Mouse (Mus musculus) CH12.LX (cell line): Measurements from ENCODE around the gene Fbxl15. TPM values are rescaled to one million over a fixed set of nuclear protein-coding genes. Genes with fewer than 3 reads are reported as not detected.

Experiments used
- DNase-seq: peaks from one replicate; pipeline ENCODE4 v3.0.0-alpha.2; 2013; ENCODE audit errors: extremely low read depth
- H3K27ac ChIP-seq: 2 replicates; pipeline ENCODE4 v1.5.1; 2012; ENCODE audit warnings: low read depth, mild to moderate bottlenecking, control low read depth, moderate library complexity; ENCODE audit not compliant: insufficient read depth
- H3K27me3 ChIP-seq: replicated peaks from 2 replicates; pipeline ENCODE3; 2012; ENCODE audit warnings: inconsistent platforms
- H3K36me3 ChIP-seq, 2 experiments: replicated peaks in 1 of 2; 2 replicates each; pipeline versions ENCODE3 to v1.6.1; 2012; ENCODE audit warnings: inconsistent platforms in 1 of 2, low read length in 1 of 2, mild to moderate bottlenecking in 1 of 2, mixed read lengths in 1 of 2, moderate library complexity in 1 of 2; ENCODE audit not compliant: control insufficient read depth in 1 of 2, insufficient read depth in 1 of 2
- H3K4me1 ChIP-seq, 2 experiments: 2 replicates each; pipeline ENCODE4 v1.6.1; 2012; ENCODE audit warnings: inconsistent platforms in 1 of 2, moderate library complexity in 1 of 2; ENCODE audit not compliant: insufficient read depth in 2 of 2, control insufficient read depth in 1 of 2
- H3K4me2 ChIP-seq: 2 replicates; pipeline ENCODE4 v1.6.1; 2012; ENCODE audit warnings: low read depth, mild to moderate bottlenecking, control low read depth; ENCODE audit not compliant: poor library complexity, insufficient read depth, severe bottlenecking
- H3K4me3 ChIP-seq, 3 experiments: fragments of 150-350 bp in 1 of 3; sonication (generic) in 1 of 3; replicated peaks in 1 of 3; 2 replicates each; pipeline versions ENCODE3 to v1.5.1; 2011 to 2012; ENCODE audit warnings: low read depth in 2 of 3, low read length in 2 of 3, mild to moderate bottlenecking in 2 of 3, moderate library complexity in 2 of 3, control low read depth in 1 of 3, improper control_type of control experiment in 1 of 3, inconsistent platforms in 1 of 3, mixed read lengths in 1 of 3; ENCODE audit not compliant: poor library complexity in 1 of 3
- H3K79me2 ChIP-seq: replicated peaks from 2 replicates; pipeline ENCODE4 v1.6.1; 2012; ENCODE audit warnings: mild to moderate bottlenecking, moderate library complexity; ENCODE audit not compliant: control insufficient read depth, poor library complexity, insufficient read depth, severe bottlenecking; ENCODE audit errors: extremely low read depth
- H3K9ac ChIP-seq: 2 replicates; pipeline ENCODE4 v1.6.1; 2012; ENCODE audit warnings: low read depth, mild to moderate bottlenecking, control low read depth, moderate library complexity; ENCODE audit not compliant: insufficient read depth
- H3K9me3 ChIP-seq: replicated peaks from 2 replicates; pipeline ENCODE3; 2012; ENCODE audit warnings: low read length, inconsistent platforms, mixed read lengths
- CTCF ChIP-seq, 2 experiments: IDR thresholded peaks in 1 of 2; conservative IDR thresholded peaks in 1 of 2; 2 replicates each; pipeline ENCODE4 v1.5.1; 2011 to 2012; ENCODE audit warnings: low read depth in 2 of 2, low read length in 2 of 2, improper control_type of control experiment in 1 of 2, inconsistent platforms in 1 of 2, mild to moderate bottlenecking in 1 of 2, moderate library complexity in 1 of 2
- ELF1 ChIP-seq: IDR thresholded peaks from 2 replicates; pipeline ENCODE4 v1.6.1; 2014; ENCODE audit warnings: low read depth, mild to moderate bottlenecking, inconsistent platforms, low read length, improper control_type of control experiment
- EP300 ChIP-seq: IDR thresholded peaks from 2 replicates; pipeline ENCODE4 v1.6.1; 2011; ENCODE audit warnings: low read length, improper control_type of control experiment
- ETS1 ChIP-seq: conservative IDR thresholded peaks from 2 replicates; pipeline ENCODE4 v1.6.1; 2012; ENCODE audit warnings: low read depth, mild to moderate bottlenecking, inconsistent platforms, low read length, improper control_type of control experiment, moderate library complexity
- HCFC1 ChIP-seq: IDR thresholded peaks from 2 replicates; pipeline ENCODE4 v1.6.1; 2012; ENCODE audit warnings: low read depth, mild to moderate bottlenecking, inconsistent platforms, low read length, improper control_type of control experiment
- IRF4 ChIP-seq: IDR thresholded peaks from 2 replicates; pipeline ENCODE4 v1.6.1; 2014; ENCODE audit warnings: low read depth, mild to moderate bottlenecking, inconsistent platforms, low read length, improper control_type of control experiment
- JUND ChIP-seq: conservative IDR thresholded peaks from 2 replicates; pipeline ENCODE4 v1.6.1; 2011; ENCODE audit warnings: low read depth, low read length, improper control_type of control experiment
- KAT2A ChIP-seq: IDR thresholded peaks from 2 replicates; pipeline ENCODE4 v1.6.1; 2012; ENCODE audit warnings: low read length, improper control_type of control experiment, inconsistent platforms; ENCODE audit not compliant: insufficient replicate concordance
- MAX ChIP-seq: IDR thresholded peaks from 2 replicates; pipeline ENCODE4 v1.6.1; 2011; ENCODE audit warnings: low read length, improper control_type of control experiment
- MAZ ChIP-seq: IDR thresholded peaks from 2 replicates; pipeline ENCODE4 v1.6.1; 2012; ENCODE audit warnings: low read depth, mild to moderate bottlenecking, inconsistent platforms, low read length, improper control_type of control experiment, moderate library complexity
- MEF2A ChIP-seq: IDR thresholded peaks from 2 replicates; pipeline ENCODE4 v1.6.1; 2014; ENCODE audit warnings: low read depth, mild to moderate bottlenecking, inconsistent platforms, low read length, improper control_type of control experiment, borderline replicate concordance
- MXI1 ChIP-seq: IDR thresholded peaks from 2 replicates; pipeline ENCODE4 v1.6.1; 2011; ENCODE audit warnings: mild to moderate bottlenecking, low read depth, low read length, improper control_type of control experiment
- NELFE ChIP-seq: IDR thresholded peaks from 2 replicates; pipeline ENCODE4 v1.6.1; 2011; ENCODE audit warnings: low read depth, low read length, improper control_type of control experiment
- NRF1 ChIP-seq: IDR thresholded peaks from 2 replicates; pipeline ENCODE4 v1.6.1; 2014; ENCODE audit warnings: low read depth, mild to moderate bottlenecking, inconsistent platforms, low read length, improper control_type of control experiment, moderate library complexity
- POLR2A ChIP-seq: IDR thresholded peaks from 2 replicates; pipeline ENCODE4 v1.6.1; 2011; ENCODE audit warnings: low read depth, mild to moderate bottlenecking, improper control_type of control experiment, low read length
- POLR2AphosphoS2 ChIP-seq: IDR thresholded peaks from 2 replicates; pipeline ENCODE4 v1.6.1; 2011; ENCODE audit warnings: low read depth, low read length, improper control_type of control experiment
- RCOR1 ChIP-seq: conservative IDR thresholded peaks from 2 replicates; pipeline ENCODE4 v1.6.1; 2012; ENCODE audit warnings: low read depth, mild to moderate bottlenecking, inconsistent platforms, low read length, improper control_type of control experiment
- SIN3A ChIP-seq: IDR thresholded peaks from 2 replicates; pipeline ENCODE4 v1.6.1; 2012; ENCODE audit warnings: low read length, improper control_type of control experiment, inconsistent platforms
- SMC3 ChIP-seq: IDR thresholded peaks from 2 replicates; pipeline ENCODE4 v1.6.1; 2011; ENCODE audit warnings: low read depth, low read length, improper control_type of control experiment
- TBP ChIP-seq: conservative IDR thresholded peaks from 2 replicates; pipeline ENCODE4 v1.6.1; 2011; ENCODE audit warnings: low read depth, low read length, improper control_type of control experiment
- TCF12 ChIP-seq: IDR thresholded peaks from 2 replicates; pipeline ENCODE4 v1.6.1; 2014; ENCODE audit warnings: low read depth, mild to moderate bottlenecking, inconsistent platforms, low read length, improper control_type of control experiment
- UBTF ChIP-seq: IDR thresholded peaks from 2 replicates; pipeline ENCODE4 v1.6.1; 2012; ENCODE audit warnings: low read depth, mild to moderate bottlenecking, inconsistent platforms, low read length, improper control_type of control experiment, moderate library complexity
- ZKSCAN1 ChIP-seq: IDR thresholded peaks from 2 replicates; pipeline ENCODE4 v1.6.1; 2012; ENCODE audit warnings: low read depth, inconsistent platforms, low read length, improper control_type of control experiment, borderline replicate concordance
- ZMIZ1 ChIP-seq: IDR thresholded peaks from 2 replicates; pipeline ENCODE4 v1.6.1; 2012; ENCODE audit warnings: low read depth, mild to moderate bottlenecking, inconsistent platforms, low read length, improper control_type of control experiment
- dilution Hi-C: fragments of 300-500 bp; cut with MboI; formaldehyde crosslinking; loops from 2 replicates; pipeline ENCODE4 v1.14.3; 2020; ENCODE audit warnings: low sequenced_read_pairs; ENCODE audit not compliant: extremely low pct_unique_long_range_greater_than_20kb, extremely low pct_ligation_motif_present
- in situ Hi-C: fragments of 300-500 bp; cut with MboI; formaldehyde crosslinking; loops from 3 replicates; pipeline ENCODE4 v1.14.3; 2019; ENCODE audit warnings: low sequenced_read_pairs, low pct_ligation_motif_present, low pct_unique_long_range_greater_than_20kb, mixed read lengths
- polyA plus RNA-seq: library from polyadenylated mRNA; unstranded; fragments of >175 nt; gene quantifications from 2 replicates; pipeline ENCODE4 v1.2.1, GENCODE M21; 2012; ENCODE audit warnings: low read depth; ENCODE audit not compliant: insufficient read length
- total RNA-seq, 2 experiments: library from RNA; depleted of rRNA; stranded (reverse); fragments of 300-350 nt in 1 of 2; fragments of >200 nt in 1 of 2; gene quantifications; 2 replicates each; pipeline ENCODE4 v1.2.3; 2012 to 2014

Fbxl15 gene
- total and polyA plus RNA-seq, 3 experiments, result 7.6 to 9.9 (median 9.4) TPM

DNA sequence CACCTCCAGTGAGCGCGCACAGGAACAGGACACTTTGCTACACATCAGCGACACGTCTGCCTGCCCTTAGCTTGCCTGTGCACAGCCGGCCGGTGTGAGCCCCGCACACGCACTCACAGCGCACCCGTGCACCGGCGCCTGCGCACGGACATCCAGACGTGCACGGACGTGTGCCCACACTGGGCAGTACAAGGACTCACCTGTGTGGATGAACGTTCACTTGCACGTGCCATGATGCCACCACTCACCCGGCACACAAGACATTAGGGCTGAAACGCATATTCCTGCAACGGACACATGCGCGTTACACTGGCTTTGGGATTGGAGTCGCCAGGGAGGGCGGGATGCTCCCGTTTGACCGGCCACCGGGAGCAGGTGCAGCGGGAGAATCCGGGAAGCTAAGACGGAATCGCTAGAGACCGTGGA, 23.1 kb upstream of the Fbxl15 start (continued):
- no peak for TF ChIP-seq EP300
- peak; percentile 81 for TF ChIP-seq MAX
- TF ChIP-seq ZKSCAN1, result no peak

GRCm38 (mm10) chr19:46305432-46306267, 22.3 kb upstream of the Fbxl15 start:
- H3K4me1 ChIP-seq, result peaks cover 8 to 37% of the 10 kb centered on the region in 2 experiments
- in situ Hi-C loops, result no loop called here
- H3K9ac ChIP-seq, result peak overlapping the region; percentile 85
- H3K4me2 ChIP-seq, result peak overlapping the region; percentile 91
- peak overlapping the region; percentile 84 to 96 (median 95) for H3K4me3 ChIP-seq
- peak overlapping the region; percentile 95 for H3K27ac ChIP-seq
- H3K36me3 ChIP-seq, result peaks cover 40 to 47% of the 10 kb centered on the region in 2 experiments
- no peaks in the 10 kb centered on the region for H3K9me3 ChIP-seq
- DNase-seq, result peak; percentile 88
- TF ChIP-seq NELFE (peak; percentile 76), RCOR1 (no peak), ZMIZ1 (peak; percentile 55; the same call in 1 of the 2 replicates), MXI1 (no peak), JUND (no peak), SMC3 (no peak), MEF2A (peak; percentile 13; the same call in 1 of the 2 replicates), TBP (0 out of 2 replicates have a peak, but pooled peaks have one; percentile 52), EP300 (no peak), MAZ (peak; percentile 100), POLR2AphosphoS2 (0 out of 2 replicates have a peak, but pooled peaks have one; percentile 50), ETS1 (peak; percentile 32; the same call in 1 of the 2 replicates), IRF4 (peak; percentile 18; the same call in 1 of the 2 replicates), NRF1 (peak; percentile 22; the same call in 1 of the 2 replicates), UBTF (0 out of 2 replicates have a peak, but pooled peaks have one; percentile 27), HCFC1 (peak; percentile 69), POLR2A (peak; percentile 83), ELF1 (peak; percentile 90), MAX (no peak), KAT2A (0 out of 2 replicates have a peak, but pooled peaks have one; percentile 48), SIN3A (peak; percentile 76; the same call in 1 of the 2 replicates), TCF12 (peak; percentile 54), CTCF (conservative IDR thresholded peaks at IDR 0.05 in 1 of 2, IDR thresholded peaks at IDR 0.05 in 1 of 2; ENCODE audit: low read depth in 2 of 2, low read length in 2 of 2) (no peak)
- TF ChIP-seq, all 38 proteins: peak for 16
- dilution Hi-C loops, result no loop called here
- H3K79me2 ChIP-seq, result peaks cover 6% of the 10 kb centered on the region
- no peaks in the 10 kb centered on the region for H3K27me3 ChIP-seq
